8 mouse cellular contexts compared by ENCODE assay signal in genomic region chr3:148959327-148960025, GRCm38 (mm10). TPM values are rescaled to one million over a fixed set of nuclear protein-coding genes. Genes with fewer than 3 reads are reported as not detected.
A peak's percentile ranks its signal among the peaks of the same experiment; 100 is the strongest.
DNase-seq lines count a peak whose midpoint lies in the region; ATAC-seq and TF ChIP-seq lines count a peak whose summit lies in the region.

No protein-coding gene starts in this region.

- H3K27ac ChIP-seq in heart, adult 2 months, result peak overlapping the region; percentile 49
- peak overlapping the region; percentile 40; the same call in 1 of the 2 replicates for H3K27ac ChIP-seq in liver, postnatal 0 days (ENCODE audit: low read depth)
- no peak overlapping the region for H3K27ac ChIP-seq in neural tube, embryonic 14.5 days (ENCODE audit: low read depth, low read length)
- H3K27ac ChIP-seq in thymus, adult 2 months (ENCODE audit: control insufficient read depth, insufficient read depth, low read length), result no peak overlapping the region

- peaks cover 6% of the 10 kb centered on the region for H3K36me3 ChIP-seq in heart, adult 2 months (ENCODE audit: control insufficient read depth, insufficient read depth, low read length)
- H3K36me3 ChIP-seq in liver, postnatal 0 days (replicated peaks; ENCODE audit: insufficient read depth, low read length), result no peaks in the 10 kb centered on the region
- H3K36me3 ChIP-seq in neural tube, embryonic 14.5 days (ENCODE audit: control insufficient read depth, insufficient read depth, low read length), result no peaks in the 10 kb centered on the region
- H3K36me3 ChIP-seq in thymus, adult 2 months (ENCODE audit: control insufficient read depth, insufficient read depth, low read length), result no peaks in the 10 kb centered on the region

- peak overlapping the region; percentile 43 for H3K4me3 ChIP-seq in heart, adult 2 months
- H3K4me3 ChIP-seq in liver, postnatal 0 days (ENCODE audit: low read depth, low read length), result peak overlapping the region; percentile 33
- H3K4me3 ChIP-seq in neural tube, embryonic 14.5 days (ENCODE audit: low read depth, low read length), result peak overlapping the region; percentile 10; the same call in 1 of the 2 replicates
- H3K4me3 ChIP-seq in thymus, adult 2 months (ENCODE audit: control insufficient read depth, insufficient read depth, low read length), result no peak overlapping the region

- H3K9ac ChIP-seq in heart, adult 2 months (ENCODE audit: low read depth, low read length), result no peak overlapping the region
- no peak overlapping the region for H3K9ac ChIP-seq in liver, postnatal 0 days (replicated peaks)
- H3K9ac ChIP-seq in neural tube, embryonic 14.5 days (replicated peaks; ENCODE audit: low read depth, low read length), result no peak overlapping the region

- intact Hi-C loops in heart, adult 2 months (cut with DNase I), result no loop called here

- TF ChIP-seq CTCF in heart, adult 2 months (IDR thresholded peaks at IDR 0.05), result no peak
- no peak for TF ChIP-seq CTCF in liver, postnatal 0 days (IDR thresholded peaks at IDR 0.05; ENCODE audit: low read depth)
- no peak for TF ChIP-seq CTCF in thymus, adult 2 months (IDR thresholded peaks at IDR 0.05; ENCODE audit: borderline replicate concordance, control insufficient read depth, extremely low read depth, insufficient read depth, low read length, poor library complexity)

- TF ChIP-seq POLR2A in heart, adult 2 months (IDR thresholded peaks at IDR 0.05; ENCODE audit: insufficient read depth, low read depth, low read length), result no peak
- no peak for TF ChIP-seq POLR2A in thymus, adult 2 months (IDR thresholded peaks at IDR 0.05; ENCODE audit: control insufficient read depth, extremely low read depth, insufficient read depth, low read length, poor library complexity)

- H3K79me2 ChIP-seq in heart, adult 2 months (replicated peaks; ENCODE audit: control insufficient read depth, insufficient read depth, low read length), result peaks cover 17% of the 10 kb centered on the region

- peak overlapping the region; percentile 72 for H3K4me2 ChIP-seq in liver, postnatal 0 days (ENCODE audit: low read depth, low read length)
- H3K4me2 ChIP-seq in neural tube, embryonic 14.5 days (ENCODE audit: low read depth, low read length), result peak overlapping the region; percentile 41

- no peaks in the 10 kb centered on the region for H3K27me3 ChIP-seq in heart, adult 2 months (ENCODE audit: control insufficient read depth, insufficient read depth, low read length)
- no peaks in the 10 kb centered on the region for H3K27me3 ChIP-seq in liver, postnatal 0 days (ENCODE audit: insufficient read depth, low read length)
- no peaks in the 10 kb centered on the region for H3K27me3 ChIP-seq in neural tube, embryonic 14.5 days (ENCODE audit: control insufficient read depth, insufficient read depth, low read length)
- no peaks in the 10 kb centered on the region for H3K27me3 ChIP-seq in thymus, adult 2 months (ENCODE audit: control insufficient read depth, insufficient read depth, low read length)

- H3K4me1 ChIP-seq in heart, adult 2 months (ENCODE audit: control insufficient read depth, insufficient read depth, low read length), result peaks cover 26% of the 10 kb centered on the region
- H3K4me1 ChIP-seq in liver, postnatal 0 days (ENCODE audit: insufficient read depth), result peaks cover 7% of the 10 kb centered on the region
- peaks cover 46% of the 10 kb centered on the region for H3K4me1 ChIP-seq in neural tube, embryonic 14.5 days (ENCODE audit: control insufficient read depth, insufficient read depth, low read length)
- no peaks in the 10 kb centered on the region for H3K4me1 ChIP-seq in thymus, adult 2 months (replicated peaks; ENCODE audit: control insufficient read depth, insufficient read depth, low read length)

- 5% methylated on average over 15 of the region's 15 CpGs for WGBS in heart, adult 2 months
- 19% methylated on average over 15 of the region's 15 CpGs for WGBS in liver, postnatal 0 days (ENCODE audit: insufficient replicate concordance)
- 12% methylated on average over 15 of the region's 15 CpGs for WGBS in neural tube, embryonic 14.5 days
- WGBS in thymus, adult 2 months, result 17% methylated on average over 15 of the region's 15 CpGs

- peak; percentile 58 for ATAC-seq in liver, postnatal 0 days
- ATAC-seq in neural tube, embryonic 14.5 days (ENCODE audit: low read depth), result 0 out of 2 replicates have a peak, but pooled peaks have one; percentile 42

- peak; percentile 40 for DNase-seq in embryo, embryonic 10.5 days (ENCODE audit: low spot score)
- DNase-seq in embryo, embryonic 9.5 days (ENCODE audit: extremely low spot score), result no peak
- peak; percentile 45 for DNase-seq in brain, adult 2 months (ENCODE audit: low read depth, low spot score)
- DNase-seq in heart, adult 2 months, result peak; percentile 45 to 69
- peak; percentile 43 for DNase-seq in kidney, adult 11 months
- DNase-seq in liver, postnatal 0 days, result peak; percentile 57
- DNase-seq in thymus, adult 2 months, result no peak

- TF ChIP-seq EP300 in heart, adult 2 months (IDR thresholded peaks at IDR 0.05; ENCODE audit: insufficient read depth, low read depth, low read length), result no peak
- no peak for TF ChIP-seq EP300 in liver, postnatal 0 days (IDR thresholded peaks at IDR 0.05; ENCODE audit: low read depth)

- no peaks in the 10 kb centered on the region for H3K9me3 ChIP-seq in liver, postnatal 0 days (ENCODE audit: low read length)
- H3K9me3 ChIP-seq in neural tube, embryonic 14.5 days (ENCODE audit: control insufficient read depth, low read length), result no peaks in the 10 kb centered on the region

RNA-seq across cellular contexts. Expression of gene Adgrl2, which starts 30.9 kb away (rescaled TPM):
- 10 to 100 TPM; 52.3 to 55.2 TPM for total RNA-seq in heart, adult 2 months (2021)
- polyA plus RNA-seq in heart, adult 2 months (2012; rRNA removed), result 29.5 and 46.9 TPM in 2 replicates
- 8.2 and 9.1 TPM in 2 replicates for polyA plus RNA-seq in liver, postnatal 0 days (2015; fragmentation: Nextera tagmentation; extraction: Ambion mirVana)
- 242 and 243 TPM in 2 replicates for polyA plus RNA-seq in neural tube, embryonic 14.5 days (2014; fragmentation: Nextera tagmentation; extraction: Ambion mirVana)
- 7.6 and 9.7 TPM in 2 replicates for polyA plus RNA-seq in thymus, adult 2 months (2012; rRNA removed)

Comparison
In these comparisons a context has a peak if more than half of its experiments do, and no peak if none do; other contexts are left out.
1. DNase-seq: peak in embryo, embryonic 10.5 days (single experiment), brain, adult 2 months (single experiment), heart, adult 2 months (2 of 2), kidney, adult 11 months (single experiment) and liver, postnatal 0 days (single experiment); none in embryo, embryonic 9.5 days (single experiment) and thymus, adult 2 months (single experiment).
2. H3K27ac ChIP-seq: peak in heart, adult 2 months (single experiment) and liver, postnatal 0 days (single experiment); none in neural tube, embryonic 14.5 days (single experiment) and thymus, adult 2 months (single experiment).